Mouse (Mus musculus) liver, embryonic 14.5 days (tissue): ENCODE results near the gene Kifc3.

Experiments
- CTCF ChIP-seq: IDR thresholded peaks from 2 replicates; pipeline ENCODE4 v1.5.1; 2016; ENCODE audit warnings: antibody characterized with exemption, low read depth, control low read depth
- EP300 ChIP-seq: IDR thresholded peaks from 2 replicates; pipeline ENCODE4 v1.6.1; 2016; ENCODE audit warnings: antibody characterized with exemption, low read depth

GRCm38 (mm10) chr8:95134186-95134585, 68.4 kb downstream of the Kifc3 start:
- TF ChIP-seq CTCF: no peak
- TF ChIP-seq EP300: no peak
